Mouse (Mus musculus): Measurements from ENCODE around the gene Zfp652. TPM values are rescaled to one million over a fixed set of nuclear protein-coding genes. Genes with fewer than 3 reads are reported as not detected.

The Zfp652 gene
- polyA plus RNA-seq, 1 experiment = 18.2 TPM

GRCm38 (mm10) chr11:95838999-95839868, 126.8 kb downstream of the Zfp652 start:
- H3K9me3 ChIP-seq = no peaks in the 10 kb centered on the region
- TF ChIP-seq FLI1 (IDR thresholded peaks at IDR 0.05; ENCODE audit: low read length) (no peak), GATA1 (IDR thresholded peaks at IDR 0.05; ENCODE audit: borderline replicate concordance, low read length) (no peak)
- H3K4me3 ChIP-seq (replicated peaks) = no peak overlapping the region
- peaks cover 10% of the 10 kb centered on the region for H3K36me3 ChIP-seq (replicated peaks; ENCODE audit: low read length)
- peaks cover 65% of the 10 kb centered on the region for H3K27me3 ChIP-seq (replicated peaks)
- peaks cover 96% of the 10 kb centered on the region for H3K4me1 ChIP-seq

GRCm38 (mm10) chr11:95840694-95841497, 128.4 kb downstream of the Zfp652 start:
- peaks cover 13% of the 10 kb centered on the region for H3K36me3 ChIP-seq (replicated peaks; ENCODE audit: low read length)
- no peaks in the 10 kb centered on the region for H3K9me3 ChIP-seq
- H3K4me1 ChIP-seq = peaks cover 95% of the 10 kb centered on the region
- H3K4me3 ChIP-seq (replicated peaks) = peak overlapping the region; percentile 91
- TF ChIP-seq GATA1 (IDR thresholded peaks at IDR 0.05; ENCODE audit: borderline replicate concordance, low read length) (no peak), FLI1 (IDR thresholded peaks at IDR 0.05; ENCODE audit: low read length) (no peak)
- H3K27me3 ChIP-seq (replicated peaks) = peaks cover 63% of the 10 kb centered on the region

GRCm38 (mm10) chr11:95841498-95841830, 129.0 kb downstream of the Zfp652 start:
- H3K4me1 ChIP-seq = peaks cover 92% of the 10 kb centered on the region
- H3K36me3 ChIP-seq (replicated peaks; ENCODE audit: low read length) = peaks cover 13% of the 10 kb centered on the region
- no peak for TF ChIP-seq GATA1 (IDR thresholded peaks at IDR 0.05; ENCODE audit: borderline replicate concordance, low read length)
- TF ChIP-seq FLI1 (IDR thresholded peaks at IDR 0.05; ENCODE audit: low read length) = no peak
- H3K27me3 ChIP-seq (replicated peaks) = peaks cover 58% of the 10 kb centered on the region
- peak overlapping the region; percentile 91 for H3K4me3 ChIP-seq (replicated peaks)
- H3K9me3 ChIP-seq = no peaks in the 10 kb centered on the region

GRCm38 (mm10) chr11:95842074-95842681, 129.7 kb downstream of the Zfp652 start, which contains the start of gene Abi3:
Abi3 (minus strand) TSS chr11:95842476.
- Histone ChIP-seq H3K4me1 (peaks cover 85% of the 10 kb centered on the region), H3K27me3 (replicated peaks) (peaks cover 52% of the 10 kb centered on the region), H3K36me3 (replicated peaks; ENCODE audit: low read length) (peaks cover 8% of the 10 kb centered on the region), H3K4me3 (replicated peaks) (peak within 1 kb of the TSS; percentile 91), H3K9me3 (no peaks in the 10 kb centered on the region)
- no peak for TF ChIP-seq FLI1 (IDR thresholded peaks at IDR 0.05; ENCODE audit: low read length)
- no peak for TF ChIP-seq GATA1 (IDR thresholded peaks at IDR 0.05; ENCODE audit: borderline replicate concordance, low read length)

GRCm38 (mm10) chr11:95842953-95843352, 130.5 kb downstream of the Zfp652 start:
- peaks cover 78% of the 10 kb centered on the region for H3K4me1 ChIP-seq
- peaks cover 3% of the 10 kb centered on the region; the same call in 1 of the 2 replicates for H3K9me3 ChIP-seq
- peak overlapping the region; percentile 91 for H3K4me3 ChIP-seq (replicated peaks)
- peaks cover 6% of the 10 kb centered on the region for H3K36me3 ChIP-seq (replicated peaks; ENCODE audit: low read length)
- no peak for TF ChIP-seq FLI1 (IDR thresholded peaks at IDR 0.05; ENCODE audit: low read length)
- TF ChIP-seq GATA1 (IDR thresholded peaks at IDR 0.05; ENCODE audit: borderline replicate concordance, low read length) = no peak
- H3K27me3 ChIP-seq (replicated peaks) = peaks cover 48% of the 10 kb centered on the region

GRCm38 (mm10) chr11:95843421-95843950, 131.0 kb downstream of the Zfp652 start:
- Histone ChIP-seq H3K4me3 (replicated peaks) (peak overlapping the region; percentile 91), H3K36me3 (replicated peaks; ENCODE audit: low read length) (peaks cover 6% of the 10 kb centered on the region), H3K27me3 (replicated peaks) (peaks cover 43% of the 10 kb centered on the region), H3K4me1 (peaks cover 73% of the 10 kb centered on the region), H3K9me3 (peaks cover 5% of the 10 kb centered on the region; the same call in 1 of the 2 replicates)
- TF ChIP-seq GATA1 (IDR thresholded peaks at IDR 0.05; ENCODE audit: borderline replicate concordance, low read length) = no peak
- TF ChIP-seq FLI1 (IDR thresholded peaks at IDR 0.05; ENCODE audit: low read length) = no peak

GRCm38 (mm10) chr11:95844935-95845334, 132.5 kb downstream of the Zfp652 start:
- TF ChIP-seq FLI1 (IDR thresholded peaks at IDR 0.05; ENCODE audit: low read length) = no peak
- no peak for TF ChIP-seq GATA1 (IDR thresholded peaks at IDR 0.05; ENCODE audit: borderline replicate concordance, low read length)
- peaks cover 4% of the 10 kb centered on the region for H3K36me3 ChIP-seq (replicated peaks; ENCODE audit: low read length)
- H3K4me3 ChIP-seq (replicated peaks) = no peak overlapping the region
- H3K4me1 ChIP-seq = peaks cover 61% of the 10 kb centered on the region
- peaks cover 41% of the 10 kb centered on the region for H3K27me3 ChIP-seq (replicated peaks)
- H3K9me3 ChIP-seq = peaks cover 5% of the 10 kb centered on the region; the same call in 1 of the 2 replicates

- H3K36me3 ChIP-seq (replicated peaks; ENCODE audit: low read length) = peaks cover under 1% of the 10 kb centered on the region
- H3K4me1 ChIP-seq = peaks cover 7% of the 10 kb centered on the region
- peaks cover 5% of the 10 kb centered on the region; the same call in 1 of the 2 replicates for H3K9me3 ChIP-seq
- H3K4me3 ChIP-seq (replicated peaks) = no peak overlapping the region
- no peak for TF ChIP-seq FLI1 (IDR thresholded peaks at IDR 0.05; ENCODE audit: low read length)
- TF ChIP-seq GATA1 (IDR thresholded peaks at IDR 0.05; ENCODE audit: borderline replicate concordance, low read length) = no peak
- peaks cover 12% of the 10 kb centered on the region for H3K27me3 ChIP-seq (replicated peaks)
Observed at GRCm38 (mm10) chr11:95850898-95851297, 138.4 kb downstream of the Zfp652 start.

GRCm38 (mm10) chr11:95853684-95854083, 141.2 kb downstream of the Zfp652 start:
- Histone ChIP-seq H3K4me1 (peaks cover 16% of the 10 kb centered on the region), H3K36me3 (replicated peaks; ENCODE audit: low read length) (no peaks in the 10 kb centered on the region), H3K4me3 (replicated peaks) (no peak overlapping the region), H3K27me3 (replicated peaks) (peaks cover 12% of the 10 kb centered on the region), H3K9me3 (no peaks in the 10 kb centered on the region)
- no peak for TF ChIP-seq FLI1 (IDR thresholded peaks at IDR 0.05; ENCODE audit: low read length)
- TF ChIP-seq GATA1 (IDR thresholded peaks at IDR 0.05; ENCODE audit: borderline replicate concordance, low read length) = no peak

Data from megakaryocyte, embryonic 14.5 days (primary cell).